Mouse (Mus musculus): ENCODE data around the gene Olfr1316. TPM values are rescaled to one million over a fixed set of nuclear protein-coding genes. Genes with fewer than 3 reads are reported as not detected.

Gene Olfr1316
- not detected in 2 replicates for polyA plus RNA-seq (2014; fragmentation: Nextera tagmentation; extraction: Ambion mirVana)

DNA sequence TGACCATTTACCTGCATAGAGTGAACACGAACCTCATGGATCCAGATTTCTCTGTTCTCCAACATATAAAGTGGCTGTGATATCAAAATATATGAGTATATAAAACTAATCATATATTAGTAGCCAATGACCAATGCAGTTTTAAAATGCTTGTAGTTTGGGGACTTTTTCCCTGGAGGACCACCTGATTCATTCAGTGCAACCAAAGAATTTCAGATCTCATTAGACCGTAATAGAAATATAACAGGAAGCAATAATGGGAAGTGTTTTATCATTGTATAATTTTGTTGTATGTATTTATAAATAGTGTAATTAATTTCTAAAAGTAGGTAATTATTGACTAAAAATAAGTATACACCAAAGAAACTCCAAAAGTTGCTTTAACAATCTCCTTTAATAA, at the start of gene Olfr1316:
TSS of gene Olfr1316 (minus strand) at position 101 of the 400 bp plus-strand sequence.
- no peak within 1 kb of the TSS for H3K27ac ChIP-seq (ENCODE audit: low read depth, low read length)
- DNase-seq (ENCODE audit: low spot score) (no peak), ATAC-seq (replicated peaks; ENCODE audit: low FRiP score) (no peak)
- no peaks in the 10 kb centered on the region for H3K27me3 ChIP-seq (ENCODE audit: control insufficient read depth, insufficient read depth, low read length)
- no peaks in the 10 kb centered on the region for H3K36me3 ChIP-seq (ENCODE audit: control insufficient read depth, insufficient read depth, low read length)
- WGBS: 94% methylated on average over 2 of the region's 2 CpGs
- H3K4me1 ChIP-seq (replicated peaks; ENCODE audit: control insufficient read depth, insufficient read depth, low read length): no peaks in the 10 kb centered on the region
- no peaks in the 10 kb centered on the region for H3K9me3 ChIP-seq (ENCODE audit: control insufficient read depth, low read length)
- no peak within 1 kb of the TSS for H3K4me3 ChIP-seq (ENCODE audit: low read depth, low read length)
- no peak within 1 kb of the TSS for H3K4me2 ChIP-seq (ENCODE audit: low read depth, low read length, severe bottlenecking)
- H3K9ac ChIP-seq (ENCODE audit: low read length): no peak within 1 kb of the TSS

DNA sequence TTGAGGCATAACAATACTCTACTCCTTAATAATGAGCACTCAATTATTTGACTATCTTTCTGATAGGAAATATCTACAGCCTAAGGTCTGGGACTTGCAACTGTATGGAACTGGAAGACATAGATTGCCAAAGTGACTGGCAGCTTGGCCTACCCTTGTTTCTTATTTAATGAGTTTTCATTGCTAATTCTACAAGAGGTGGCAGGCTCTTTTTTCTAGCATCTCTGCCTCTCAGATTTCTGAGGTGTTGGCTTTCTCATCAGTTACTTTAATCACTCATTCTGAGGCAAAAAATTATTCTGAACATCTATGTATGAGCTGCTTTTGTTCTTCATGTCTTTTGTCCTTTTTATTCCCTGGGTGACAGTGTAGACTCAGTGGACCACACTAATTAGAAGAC, 19.1 kb upstream of the Olfr1316 start, which contains the start of gene Olfr1318:
TSS of gene Olfr1318 (plus strand) at position 301 of the 400 bp plus-strand sequence.
- no peaks in the 10 kb centered on the region for H3K36me3 ChIP-seq (ENCODE audit: control insufficient read depth, insufficient read depth, low read length)
- ATAC-seq (replicated peaks; ENCODE audit: low FRiP score): no peak
- no peak within 1 kb of the TSS for H3K27ac ChIP-seq (ENCODE audit: low read depth, low read length)
- H3K4me2 ChIP-seq (ENCODE audit: low read depth, low read length, severe bottlenecking): no peak within 1 kb of the TSS
- DNase-seq (ENCODE audit: low spot score): no peak
- H3K4me3 ChIP-seq (ENCODE audit: low read depth, low read length): no peak within 1 kb of the TSS
- H3K27me3 ChIP-seq (ENCODE audit: control insufficient read depth, insufficient read depth, low read length): no peaks in the 10 kb centered on the region
- H3K4me1 ChIP-seq (replicated peaks; ENCODE audit: control insufficient read depth, insufficient read depth, low read length): no peaks in the 10 kb centered on the region
- H3K9ac ChIP-seq (ENCODE audit: low read length): no peak within 1 kb of the TSS
- H3K9me3 ChIP-seq (ENCODE audit: control insufficient read depth, low read length): no peaks in the 10 kb centered on the region

DNA sequence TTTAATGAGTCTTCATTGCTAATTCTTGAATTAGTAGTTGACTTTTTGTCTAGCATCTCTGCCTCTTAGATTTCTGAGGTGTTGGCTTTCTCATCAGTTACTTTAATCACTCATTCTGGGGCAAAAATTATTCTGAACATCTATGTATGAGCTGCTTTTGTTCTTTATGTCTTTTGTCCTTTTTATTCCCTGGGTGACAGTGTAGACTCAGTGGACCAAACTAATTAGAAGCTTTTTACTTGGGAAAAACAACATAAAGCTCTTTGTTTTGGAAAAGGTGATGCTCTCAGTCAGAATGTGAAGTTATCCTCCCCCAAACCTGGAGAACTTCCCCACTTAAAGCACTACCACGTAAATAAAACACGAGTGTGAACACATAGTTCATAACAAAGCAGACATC, 5.3 kb upstream of the Olfr1316 start, which contains the start of gene Olfr1317:
TSS of gene Olfr1317 (plus strand) at position 301 of the 400 bp plus-strand sequence.
- Histone ChIP-seq H3K9ac (ENCODE audit: low read length) (no peak within 1 kb of the TSS), H3K27ac (ENCODE audit: low read depth, low read length) (no peak within 1 kb of the TSS), H3K9me3 (ENCODE audit: control insufficient read depth, low read length) (no peaks in the 10 kb centered on the region), H3K27me3 (ENCODE audit: control insufficient read depth, insufficient read depth, low read length) (no peaks in the 10 kb centered on the region), H3K4me3 (ENCODE audit: low read depth, low read length) (no peak within 1 kb of the TSS), H3K36me3 (ENCODE audit: control insufficient read depth, insufficient read depth, low read length) (no peaks in the 10 kb centered on the region), H3K4me1 (replicated peaks; ENCODE audit: control insufficient read depth, insufficient read depth, low read length) (no peaks in the 10 kb centered on the region), H3K4me2 (ENCODE audit: low read depth, low read length, severe bottlenecking) (no peak within 1 kb of the TSS)
- 67% methylated on average over 2 of the region's 2 CpGs for WGBS
- DNase-seq (ENCODE audit: low spot score) (no peak), ATAC-seq (replicated peaks; ENCODE audit: low FRiP score) (no peak)

DNA sequence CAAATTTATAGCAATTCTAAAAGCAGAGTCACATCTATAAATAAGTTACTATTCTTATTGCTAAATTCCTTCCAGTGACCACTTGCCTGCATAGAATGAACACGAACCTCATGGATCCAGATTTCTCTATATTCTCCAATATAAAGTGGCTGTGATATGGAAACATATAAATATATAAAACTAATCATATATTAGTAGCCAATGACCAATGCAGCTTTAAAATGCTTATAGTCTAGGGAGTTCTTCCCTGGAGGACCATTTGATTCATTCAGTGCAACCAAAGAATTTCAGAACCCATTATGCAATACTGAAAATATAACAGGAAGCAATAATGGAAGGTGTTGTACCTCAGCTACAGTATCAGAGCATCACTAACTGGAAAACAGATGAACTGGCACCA, 19.4 kb downstream of the Olfr1316 start, which contains the start of gene Olfr1315-ps1:
TSS of gene Olfr1315-ps1 (minus strand) at position 101 of the 400 bp plus-strand sequence.
- H3K4me2 ChIP-seq (ENCODE audit: low read depth, low read length, severe bottlenecking): no peak within 1 kb of the TSS
- H3K4me3 ChIP-seq (ENCODE audit: low read depth, low read length): no peak within 1 kb of the TSS
- no peaks in the 10 kb centered on the region for H3K27me3 ChIP-seq (ENCODE audit: control insufficient read depth, insufficient read depth, low read length)
- H3K27ac ChIP-seq (ENCODE audit: low read depth, low read length): no peak within 1 kb of the TSS
- no peak within 1 kb of the TSS for H3K9ac ChIP-seq (ENCODE audit: low read length)
- H3K36me3 ChIP-seq (ENCODE audit: control insufficient read depth, insufficient read depth, low read length): no peaks in the 10 kb centered on the region
- no peaks in the 10 kb centered on the region for H3K4me1 ChIP-seq (replicated peaks; ENCODE audit: control insufficient read depth, insufficient read depth, low read length)
- WGBS: 81% methylated on average over 1 of the region's 1 CpGs
- ATAC-seq (replicated peaks; ENCODE audit: low FRiP score): no peak
- no peaks in the 10 kb centered on the region for H3K9me3 ChIP-seq (ENCODE audit: control insufficient read depth, low read length)
- DNase-seq (ENCODE audit: low spot score): no peak

DNA sequence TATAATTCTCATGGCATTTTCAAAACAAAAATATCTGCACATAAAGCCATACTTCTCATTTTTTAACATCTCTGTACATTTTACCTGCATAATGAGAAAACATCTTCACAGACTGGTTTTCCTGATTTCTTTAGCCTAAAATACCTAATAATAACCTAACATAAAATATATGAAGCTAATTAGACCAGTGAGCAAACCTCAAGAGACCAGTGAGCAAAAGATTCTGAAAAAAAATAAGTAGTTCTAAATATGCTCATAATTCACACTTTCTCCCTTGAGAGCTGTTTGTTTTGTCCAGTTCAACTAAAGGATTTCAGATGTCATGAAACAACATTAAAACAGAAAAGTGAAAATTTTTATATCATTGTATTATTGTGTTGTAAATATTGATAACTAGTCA, 38.1 kb downstream of the Olfr1316 start, which contains the start of gene Olfr1314:
TSS of gene Olfr1314 (minus strand) at position 101 of the 400 bp plus-strand sequence.
- ATAC-seq (replicated peaks; ENCODE audit: low FRiP score) (no peak), DNase-seq (ENCODE audit: low spot score) (no peak)
- Histone ChIP-seq H3K4me3 (ENCODE audit: low read depth, low read length) (no peak within 1 kb of the TSS), H3K9ac (ENCODE audit: low read length) (no peak within 1 kb of the TSS), H3K4me2 (ENCODE audit: low read depth, low read length, severe bottlenecking) (no peak within 1 kb of the TSS), H3K36me3 (ENCODE audit: control insufficient read depth, insufficient read depth, low read length) (no peaks in the 10 kb centered on the region), H3K4me1 (replicated peaks; ENCODE audit: control insufficient read depth, insufficient read depth, low read length) (no peaks in the 10 kb centered on the region), H3K27ac (ENCODE audit: low read depth, low read length) (no peak within 1 kb of the TSS), H3K27me3 (ENCODE audit: control insufficient read depth, insufficient read depth, low read length) (no peaks in the 10 kb centered on the region), H3K9me3 (ENCODE audit: control insufficient read depth, low read length) (no peaks in the 10 kb centered on the region)

DNA sequence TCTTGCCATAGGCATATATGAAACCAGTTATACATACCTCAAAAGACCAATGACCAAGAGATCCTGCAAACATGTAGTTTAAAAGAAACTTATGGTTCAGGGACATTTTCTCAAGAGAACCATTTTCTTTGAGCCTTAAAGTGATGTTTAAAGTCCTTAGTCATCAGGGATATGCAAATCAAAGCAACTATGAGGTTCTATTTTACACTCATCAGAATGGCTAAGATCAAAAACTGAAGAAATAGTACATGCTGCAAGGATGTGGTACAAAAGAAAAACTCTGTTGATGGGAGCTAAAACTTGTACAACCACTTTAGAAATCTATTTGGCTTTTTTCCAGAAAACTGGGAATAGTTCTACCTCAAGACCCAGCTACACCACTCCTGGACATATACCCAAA, 57.0 kb downstream of the Olfr1316 start, which contains the start of gene Olfr1313:
TSS of gene Olfr1313 (minus strand) at position 101 of the 400 bp plus-strand sequence.
- Histone ChIP-seq H3K27ac (ENCODE audit: low read depth, low read length) (no peak within 1 kb of the TSS), H3K9me3 (ENCODE audit: control insufficient read depth, low read length) (no peaks in the 10 kb centered on the region), H3K36me3 (ENCODE audit: control insufficient read depth, insufficient read depth, low read length) (no peaks in the 10 kb centered on the region), H3K27me3 (ENCODE audit: control insufficient read depth, insufficient read depth, low read length) (no peaks in the 10 kb centered on the region), H3K4me3 (ENCODE audit: low read depth, low read length) (no peak within 1 kb of the TSS), H3K4me2 (ENCODE audit: low read depth, low read length, severe bottlenecking) (no peak within 1 kb of the TSS), H3K9ac (ENCODE audit: low read length) (no peak within 1 kb of the TSS), H3K4me1 (replicated peaks; ENCODE audit: control insufficient read depth, insufficient read depth, low read length) (no peaks in the 10 kb centered on the region)
- ATAC-seq (replicated peaks; ENCODE audit: low FRiP score) (no peak), DNase-seq (ENCODE audit: low spot score) (no peak)

Other genes starting within 250 kb of the Olfr1316 start
- not detected in 2 replicates for gene Olfr1306, start 218.7 kb downstream of the Olfr1316 start, polyA plus RNA-seq (2014; fragmentation: Nextera tagmentation; extraction: Ambion mirVana)
- 0.01 TPM in 2 replicates for gene Olfr1307, start 185.5 kb downstream of the Olfr1316 start, polyA plus RNA-seq (2014; fragmentation: Nextera tagmentation; extraction: Ambion mirVana)
- not detected in 2 replicates for gene Olfr1308, start 170.0 kb downstream of the Olfr1316 start, polyA plus RNA-seq (2014; fragmentation: Nextera tagmentation; extraction: Ambion mirVana)
- not detected in 2 replicates for gene Olfr1309, start 144.7 kb downstream of the Olfr1316 start, polyA plus RNA-seq (2014; fragmentation: Nextera tagmentation; extraction: Ambion mirVana)
- not detected in 2 replicates for gene Olfr1310, start 122.3 kb downstream of the Olfr1316 start, polyA plus RNA-seq (2014; fragmentation: Nextera tagmentation; extraction: Ambion mirVana)
- not detected in 2 replicates for gene Olfr1311, start 110.6 kb downstream of the Olfr1316 start, polyA plus RNA-seq (2014; fragmentation: Nextera tagmentation; extraction: Ambion mirVana)
- gene Olfr1312, start 84.7 kb downstream of the Olfr1316 start, polyA plus RNA-seq (2014; fragmentation: Nextera tagmentation; extraction: Ambion mirVana): not detected in 2 replicates
- gene Olfr1313, start 57.1 kb downstream of the Olfr1316 start, polyA plus RNA-seq (2014; fragmentation: Nextera tagmentation; extraction: Ambion mirVana): not detected in 2 replicates
- gene Olfr1314, start 38.2 kb downstream of the Olfr1316 start, polyA plus RNA-seq (2014; fragmentation: Nextera tagmentation; extraction: Ambion mirVana): not detected in 2 replicates
- not detected in 2 replicates for gene Olfr1315-ps1, start 19.5 kb downstream of the Olfr1316 start, polyA plus RNA-seq (2014; fragmentation: Nextera tagmentation; extraction: Ambion mirVana)
- gene Olfr1317, start 5.4 kb upstream of the Olfr1316 start, polyA plus RNA-seq (2014; fragmentation: Nextera tagmentation; extraction: Ambion mirVana): not detected in 2 replicates
- gene Olfr1318, start 19.2 kb upstream of the Olfr1316 start, polyA plus RNA-seq (2014; fragmentation: Nextera tagmentation; extraction: Ambion mirVana): 0.08 TPM in 1 of 2 replicates, not detected in the other
- gene Lpcat4, start 104.5 kb upstream of the Olfr1316 start, polyA plus RNA-seq (2014; fragmentation: Nextera tagmentation; extraction: Ambion mirVana): 12.9 and 14.2 TPM in 2 replicates
- gene Nutm1, start 124.3 kb upstream of the Olfr1316 start, polyA plus RNA-seq (2014; fragmentation: Nextera tagmentation; extraction: Ambion mirVana): 0.05 TPM in 1 of 2 replicates, not detected in the other
- 157 and 176 TPM in 2 replicates for gene Nop10, start 126.9 kb upstream of the Olfr1316 start, polyA plus RNA-seq (2014; fragmentation: Nextera tagmentation; extraction: Ambion mirVana)
- gene Slc12a6, start 130.8 kb upstream of the Olfr1316 start, polyA plus RNA-seq (2014; fragmentation: Nextera tagmentation; extraction: Ambion mirVana): 16.0 and 16.2 TPM in 2 replicates
- gene Gm21985, start 131.3 kb upstream of the Olfr1316 start, polyA plus RNA-seq (2014; fragmentation: Nextera tagmentation; extraction: Ambion mirVana): 0.09 TPM in 1 of 2 replicates, not detected in the other
- gene Emc4, start 233.1 kb upstream of the Olfr1316 start, polyA plus RNA-seq (2014; fragmentation: Nextera tagmentation; extraction: Ambion mirVana): 99.7 and 111 TPM in 2 replicates
- gene Katnbl1, start 244.2 kb upstream of the Olfr1316 start, polyA plus RNA-seq (2014; fragmentation: Nextera tagmentation; extraction: Ambion mirVana): 49.8 and 53.6 TPM in 2 replicates